Mouse (Mus musculus) heart, postnatal 0 days (tissue): ENCODE measurements around the gene Cd72. TPM values are rescaled to one million over a fixed set of nuclear protein-coding genes. Genes with fewer than 3 reads are reported as not detected.
A peak's percentile ranks its signal among the peaks of the same experiment; 100 is the strongest.
"Not testable (repeated sequence)": the region's sequence is repeated elsewhere in the genome, so short reads cannot be mapped to it uniquely, and the experiment has no call there.

Source experiments
- ATAC-seq: fragments of 200-750 bp; cut with Nextera tagmentation; 2 replicates; pipeline ENCODE4 v1.8.0; 2017; ENCODE audit warnings: low read depth, moderate number of reproducible peaks, moderate library complexity; ENCODE audit not compliant: insufficient read depth
- DNase-seq: peaks from one replicate; pipeline ENCODE4 v3.0.0-alpha.2; 2016; ENCODE audit warnings: low spot score
- H3K27ac ChIP-seq: fragments of 300-500 bp; sonication (generic); 2 replicates; pipeline ENCODE4 v1.5.1; 2014; ENCODE audit warnings: low read depth, mild to moderate bottlenecking
- H3K27me3 ChIP-seq: fragments of 300-500 bp; sonication (generic); 2 replicates; pipeline ENCODE4 v1.6.1; 2014; ENCODE audit warnings: low read length, mixed read lengths; ENCODE audit not compliant: control insufficient read depth, insufficient read depth
- H3K36me3 ChIP-seq: fragments of 300-500 bp; sonication (generic); replicated peaks from 2 replicates; pipeline ENCODE4 v1.6.1; 2014; ENCODE audit warnings: low read length, mixed read lengths; ENCODE audit not compliant: control insufficient read depth, insufficient read depth
- H3K4me1 ChIP-seq: fragments of 300-500 bp; sonication (generic); 2 replicates; pipeline ENCODE4 v1.6.1; 2014; ENCODE audit warnings: antibody characterized with exemption; ENCODE audit not compliant: control insufficient read depth, insufficient read depth
- H3K4me2 ChIP-seq: fragments of 300-500 bp; sonication (generic); 2 replicates; pipeline ENCODE4 v1.6.1; 2014; ENCODE audit warnings: low read depth, mild to moderate bottlenecking, low read length, moderate library complexity
- H3K4me3 ChIP-seq: fragments of 300-500 bp; sonication (generic); 2 replicates; pipeline ENCODE4 v1.5.1; 2014; ENCODE audit warnings: low read depth, low read length
- H3K9ac ChIP-seq: fragments of 300-500 bp; sonication (generic); replicated peaks from 2 replicates; pipeline ENCODE4 v1.6.1; 2014; ENCODE audit warnings: low read depth, low read length, mixed read lengths
- H3K9me3 ChIP-seq: fragments of 300-500 bp; sonication (generic); replicated peaks from 2 replicates; pipeline ENCODE4 v1.6.1; 2016; ENCODE audit warnings: low read length; ENCODE audit not compliant: control insufficient read depth
- CTCF ChIP-seq: IDR thresholded peaks from 2 replicates; pipeline ENCODE4 v1.5.1; 2016; ENCODE audit warnings: antibody characterized with exemption, control low read depth, low read depth
- EP300 ChIP-seq: IDR thresholded peaks from 2 replicates; pipeline ENCODE4 v1.6.1; 2016; ENCODE audit warnings: antibody characterized with exemption, low read depth
- WGBS: fragments of 180-500 bp; shearing (Covaris S2); extraction: QIAGEN DNeasy Blood & Tissue Kit; methylation state at CpG from one replicate; pipeline ENCODE4 v1.1.7; 2014; 5-methylcytosine and 5-hydroxymethylcytosine counted together
- polyA plus RNA-seq: library from polyadenylated mRNA; unstranded; fragments of >200 nt; fragmentation: Nextera tagmentation; extraction: Ambion mirVana; gene quantifications from 2 replicates; pipeline ENCODE4 v1.2.1, GENCODE M21; 2015
- total RNA-seq: library from RNA; depleted of rRNA; stranded (reverse); fragments of >200 nt; gene quantifications from 2 replicates; pipeline ENCODE4 v1.2.3, GENCODE M21; 2014; ENCODE audit warnings: low replicate concordance

The Cd72 gene
- total and polyA plus RNA-seq, 2 experiments from 2014 or later, result 0.08 to 3.4 TPM

- Histone ChIP-seq H3K27ac (peak overlapping the region; percentile 92), H3K27me3 (no peaks in the 10 kb centered on the region), H3K4me1 (peaks cover 15% of the 10 kb centered on the region), H3K9me3 (no peaks in the 10 kb centered on the region), H3K4me3 (peak overlapping the region; percentile 91), H3K36me3 (peaks cover 15% of the 10 kb centered on the region), H3K4me2 (peak overlapping the region; percentile 82), H3K9ac (0 out of 2 replicates have a peak overlapping the region, but pooled peaks have one; percentile 90)
- no peak for ATAC-seq
- 49% methylated on average over 12 of the region's 12 CpGs for WGBS
- TF ChIP-seq EP300 (no peak), CTCF (no peak)
- no peak for DNase-seq
Measured at GRCm38 (mm10) chr4:43492101-43492820, 37.8 kb upstream of the Cd72 start.

DNA sequence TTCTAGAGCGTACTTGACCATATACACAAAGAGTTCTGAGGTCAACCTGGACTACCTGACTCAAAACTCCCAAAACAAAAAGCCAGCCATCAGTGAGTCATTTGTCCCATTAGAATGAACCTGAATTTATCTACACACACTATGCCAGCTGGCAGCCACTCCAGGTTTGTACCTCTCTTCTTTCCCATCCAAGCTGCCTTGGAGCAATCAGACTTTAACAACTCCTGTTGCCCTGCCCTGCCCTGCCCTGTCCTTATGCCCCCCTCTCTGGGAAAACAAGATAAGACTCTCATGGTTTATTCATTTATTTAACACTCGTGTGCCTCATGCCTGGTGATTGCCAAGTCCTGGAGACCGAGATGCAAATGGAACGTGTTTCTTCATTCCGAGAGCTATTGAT lies 36.4 kb upstream of the Cd72 start:
- Histone ChIP-seq H3K9me3 (no peaks in the 10 kb centered on the region), H3K36me3 (peaks cover 2% of the 10 kb centered on the region; the same call in 1 of the 2 replicates), H3K4me2 (no peak overlapping the region), H3K4me1 (peaks cover 15% of the 10 kb centered on the region), H3K27me3 (no peaks in the 10 kb centered on the region), H3K4me3 (no peak overlapping the region), H3K27ac (no peak overlapping the region), H3K9ac (no peak overlapping the region)
- ATAC-seq (no peak), DNase-seq (no peak)
- TF ChIP-seq CTCF (no peak), EP300 (no peak)
- WGBS, result 73% methylated on average over 5 of the region's 5 CpGs

DNA sequence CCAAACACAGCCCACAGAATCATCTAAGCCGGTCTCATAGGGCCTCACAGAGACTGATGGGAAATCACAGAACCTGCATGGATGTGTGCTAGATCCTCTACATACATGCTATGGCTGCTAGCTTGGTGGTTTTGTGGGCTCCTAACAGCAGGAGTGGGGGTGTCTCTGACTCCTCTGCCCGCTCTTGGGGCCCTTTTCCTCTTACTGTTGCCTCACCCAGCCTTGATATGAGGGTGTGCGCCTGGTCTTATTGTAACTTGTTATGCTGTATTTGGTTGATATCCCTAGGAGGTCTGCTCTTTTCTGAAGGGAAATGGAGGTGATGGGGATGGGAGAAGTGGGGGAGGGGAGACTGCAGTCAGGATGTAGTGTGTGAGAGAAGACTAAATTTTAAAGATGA lies 35.2 kb upstream of the Cd72 start:
- Histone ChIP-seq H3K9me3 (no peaks in the 10 kb centered on the region), H3K27me3 (no peaks in the 10 kb centered on the region), H3K4me2 (no peak overlapping the region), H3K4me3 (no peak overlapping the region), H3K9ac (no peak overlapping the region), H3K36me3 (no peaks in the 10 kb centered on the region), H3K4me1 (peaks cover 9% of the 10 kb centered on the region), H3K27ac (no peak overlapping the region)
- ATAC-seq, result no peak
- no peak for DNase-seq
- 88% methylated on average over 3 of the region's 3 CpGs for WGBS
- TF ChIP-seq EP300, result no peak
- no peak for TF ChIP-seq CTCF

DNA sequence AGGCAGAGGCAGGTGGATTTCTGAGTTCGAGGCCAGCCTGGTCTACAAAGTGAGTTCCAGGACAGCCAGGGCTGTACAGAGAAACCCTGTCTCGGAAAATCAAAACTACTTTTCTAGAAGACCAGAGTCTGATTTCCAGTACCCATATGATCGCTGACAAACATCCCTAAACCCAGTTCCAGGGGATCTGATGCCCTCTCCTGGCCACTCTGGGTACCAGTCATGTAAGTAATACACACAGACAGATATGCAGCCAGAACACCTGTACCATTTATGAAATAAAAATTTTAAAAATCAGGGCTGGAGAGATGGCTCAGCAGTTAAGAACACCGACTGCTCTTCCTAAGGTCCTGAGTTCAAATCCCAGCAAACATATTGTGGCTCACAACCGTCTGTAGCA lies 31.2 kb upstream of the Cd72 start:
- ATAC-seq, H3K27ac ChIP-seq, H3K4me2 ChIP-seq, H3K27me3 ChIP-seq, H3K9ac ChIP-seq, H3K9me3 ChIP-seq, DNase-seq, H3K4me3 ChIP-seq, H3K36me3 ChIP-seq, H3K4me1 ChIP-seq: not testable (repeated sequence)
- peak; percentile 7; the same call in 1 of the 2 replicates for TF ChIP-seq CTCF
- 89% methylated on average over 5 of the region's 5 CpGs for WGBS

- H3K36me3 ChIP-seq, result no peaks in the 10 kb centered on the region
- TF ChIP-seq CTCF (no peak), EP300 (no peak)
- no peak within 1 kb of the TSS; the same call in 1 of the 2 replicates for H3K9ac ChIP-seq
- ATAC-seq (no peak), DNase-seq (no peak)
- no peaks in the 10 kb centered on the region for H3K9me3 ChIP-seq
- peak within 1 kb of the TSS; percentile 15; the same call in 1 of the 2 replicates for H3K4me3 ChIP-seq
- WGBS, result 56% methylated on average over 12 of the region's 12 CpGs
- peak within 1 kb of the TSS; percentile 25; the same call in 1 of the 2 replicates for H3K4me2 ChIP-seq
- H3K4me1 ChIP-seq, result no peaks in the 10 kb centered on the region
- H3K27me3 ChIP-seq, result no peaks in the 10 kb centered on the region
- no peak within 1 kb of the TSS; the same call in 1 of the 2 replicates for H3K27ac ChIP-seq
Measured at GRCm38 (mm10) chr4:43483535-43484091, 29.2 kb upstream of the Cd72 start, which contains the start of gene Sit1. Sit1 (minus strand) TSS chr4:43483734.
